Mouse (Mus musculus) forebrain, embryonic 16.5 days (tissue): ENCODE measurements around the gene Aff3. TPM values are rescaled to one million over a fixed set of nuclear protein-coding genes. Genes with fewer than 3 reads are reported as not detected.

ENCODE experiments used
- ATAC-seq: fragments of 200-750 bp; cut with Nextera tagmentation; 2 replicates; pipeline ENCODE4 v1.8.0; 2017; ENCODE audit warnings: mild to moderate bottlenecking, moderate library complexity
- H3K27ac ChIP-seq: fragments of 300-500 bp; sonication (generic); 2 replicates; pipeline ENCODE4 v1.5.1; 2014; ENCODE audit warnings: low read length, control low read depth
- H3K27me3 ChIP-seq: fragments of 300-500 bp; sonication (generic); replicated peaks from 2 replicates; pipeline ENCODE4 v1.6.1; 2014; ENCODE audit warnings: low read length; ENCODE audit not compliant: control insufficient read depth, insufficient read depth
- H3K36me3 ChIP-seq: fragments of 300-500 bp; sonication (generic); 2 replicates; pipeline ENCODE4 v1.6.1; 2014; ENCODE audit not compliant: control insufficient read depth, insufficient read depth
- H3K4me1 ChIP-seq: fragments of 300-500 bp; sonication (generic); replicated peaks from 2 replicates; pipeline ENCODE4 v1.6.1; 2014; ENCODE audit warnings: low read length; ENCODE audit not compliant: control insufficient read depth, insufficient read depth
- H3K4me2 ChIP-seq: fragments of 300-500 bp; sonication (generic); 2 replicates; pipeline ENCODE4 v1.6.1; 2014; ENCODE audit warnings: mild to moderate bottlenecking, low read length, control low read depth
- H3K4me3 ChIP-seq: fragments of 300-500 bp; sonication (generic); replicated peaks from 2 replicates; pipeline ENCODE4 v1.5.1; 2014; ENCODE audit warnings: mild to moderate bottlenecking, low read length, control low read depth
- H3K9ac ChIP-seq: fragments of 300-500 bp; sonication (generic); replicated peaks from 2 replicates; pipeline ENCODE4 v1.6.1; 2014; ENCODE audit warnings: low read depth, low read length, control low read depth
- H3K9me3 ChIP-seq: fragments of 300-500 bp; sonication (generic); 2 replicates; pipeline ENCODE4 v1.6.1; 2016; ENCODE audit warnings: low read length; ENCODE audit not compliant: control insufficient read depth
- WGBS: fragments of 180-500 bp; shearing (Covaris S2); extraction: QIAGEN DNeasy Blood & Tissue Kit; methylation state at CpG from one replicate; pipeline ENCODE4 v1.1.7; 2014; 5-methylcytosine and 5-hydroxymethylcytosine counted together
- polyA plus RNA-seq: library from polyadenylated mRNA; unstranded; fragments of >200 nt; fragmentation: Nextera tagmentation; extraction: Ambion mirVana; gene quantifications from 2 replicates; pipeline ENCODE4 v1.2.1, GENCODE M21; 2015

Gene Aff3
- polyA plus RNA-seq, 1 experiment from 2014 or later = 16.9 TPM

DNA sequence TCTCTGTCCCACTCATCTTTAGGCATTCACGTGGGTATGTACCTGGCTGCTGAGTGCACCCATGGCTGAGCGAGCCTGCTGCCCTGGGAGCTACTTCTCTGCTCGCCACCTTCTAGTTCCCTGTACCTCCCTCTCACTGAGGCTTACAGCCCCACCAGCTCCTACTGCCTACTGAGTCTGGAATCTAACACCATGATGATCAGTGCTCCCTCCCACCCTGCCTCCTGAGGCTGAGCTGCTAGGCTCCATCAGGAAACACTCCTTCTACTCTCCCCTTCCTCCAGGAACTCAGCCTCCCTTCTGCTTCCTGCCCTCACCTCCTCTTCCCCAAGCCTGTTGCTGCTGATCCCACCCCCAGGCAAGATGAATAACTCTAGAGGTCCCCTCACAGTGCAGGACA is 215.9 kb downstream of the Aff3 start:
- WGBS = 82% methylated on average over 3 of the region's 3 CpGs
- H3K27me3 ChIP-seq = no peaks in the 10 kb centered on the region
- ATAC-seq = no peak
- no peak overlapping the region for H3K4me2 ChIP-seq
- no peaks in the 10 kb centered on the region for H3K36me3 ChIP-seq
- no peak overlapping the region for H3K9ac ChIP-seq
- peaks cover 27% of the 10 kb centered on the region for H3K4me1 ChIP-seq
- H3K27ac ChIP-seq = no peak overlapping the region
- H3K9me3 ChIP-seq = no peaks in the 10 kb centered on the region
- H3K4me3 ChIP-seq = no peak overlapping the region

- no peak overlapping the region for H3K9ac ChIP-seq
- no peak overlapping the region for H3K27ac ChIP-seq
- no peak for ATAC-seq
- H3K9me3 ChIP-seq = no peaks in the 10 kb centered on the region
- WGBS = 90% methylated on average over 2 of the region's 2 CpGs
- H3K4me3 ChIP-seq = no peak overlapping the region
- H3K4me1 ChIP-seq = peaks cover 27% of the 10 kb centered on the region
- no peak overlapping the region for H3K4me2 ChIP-seq
- H3K36me3 ChIP-seq = no peaks in the 10 kb centered on the region
- no peaks in the 10 kb centered on the region for H3K27me3 ChIP-seq
Measured at GRCm38 (mm10) chr1:38447581-38447980, 217.2 kb downstream of the Aff3 start.

- H3K4me1 ChIP-seq = peaks cover 31% of the 10 kb centered on the region
- no peak for ATAC-seq
- H3K27me3 ChIP-seq = no peaks in the 10 kb centered on the region
- 65% methylated on average over 12 of the region's 12 CpGs for WGBS
- H3K27ac ChIP-seq = peak overlapping the region; percentile 52
- H3K36me3 ChIP-seq = no peaks in the 10 kb centered on the region
- H3K9me3 ChIP-seq = no peaks in the 10 kb centered on the region
- H3K9ac ChIP-seq = no peak overlapping the region
- H3K4me2 ChIP-seq = no peak overlapping the region
- no peak overlapping the region for H3K4me3 ChIP-seq
Measured at GRCm38 (mm10) chr1:38446152-38446820, 218.5 kb downstream of the Aff3 start.

DNA sequence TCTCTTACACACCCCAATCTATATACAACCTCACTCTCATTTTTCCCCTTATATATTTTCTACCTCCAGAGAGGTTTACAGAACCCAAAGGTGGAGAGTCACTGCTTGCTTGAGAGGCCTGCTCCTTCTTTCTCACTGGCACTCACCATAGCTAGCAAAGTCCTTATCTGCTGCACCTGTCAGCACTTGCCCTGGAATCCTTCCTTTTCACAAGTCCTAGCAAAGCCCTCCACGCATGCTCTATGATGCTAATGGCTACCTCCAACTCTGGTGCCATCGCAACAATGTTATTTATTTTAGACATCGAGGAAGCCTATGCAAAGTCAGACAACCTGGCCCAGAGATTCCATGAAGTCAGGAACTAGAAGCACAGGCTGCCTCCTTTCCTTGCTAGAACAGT is 221.9 kb downstream of the Aff3 start:
- no peak overlapping the region for H3K4me3 ChIP-seq
- ATAC-seq = no peak
- H3K27me3 ChIP-seq = no peaks in the 10 kb centered on the region
- peaks cover 39% of the 10 kb centered on the region for H3K4me1 ChIP-seq
- H3K36me3 ChIP-seq = no peaks in the 10 kb centered on the region
- H3K4me2 ChIP-seq = no peak overlapping the region
- no peak overlapping the region for H3K27ac ChIP-seq
- WGBS = 91% methylated on average over 3 of the region's 3 CpGs
- no peaks in the 10 kb centered on the region for H3K9me3 ChIP-seq
- H3K9ac ChIP-seq = no peak overlapping the region

DNA sequence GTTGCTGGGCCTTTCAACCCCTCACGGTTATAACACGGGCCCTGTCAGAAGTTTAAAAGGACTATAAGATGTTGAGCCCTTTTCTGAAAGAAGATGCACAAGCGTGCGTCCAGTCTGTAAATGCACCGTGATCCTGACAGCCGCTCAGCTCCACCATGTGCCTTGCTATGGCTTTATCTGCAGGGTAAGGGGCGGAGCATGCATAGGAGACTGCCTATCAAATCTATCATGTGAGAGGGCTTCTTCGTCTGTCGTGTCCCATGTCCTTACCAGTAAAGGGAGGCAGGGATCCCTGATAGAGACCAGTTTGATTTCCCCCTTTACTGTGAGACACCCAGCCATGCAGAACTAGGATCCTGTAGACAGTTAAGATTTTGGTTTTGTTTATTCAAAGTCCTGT is 222.3 kb downstream of the Aff3 start:
- Histone ChIP-seq H3K9ac (no peak overlapping the region), H3K36me3 (no peaks in the 10 kb centered on the region), H3K4me2 (no peak overlapping the region), H3K4me3 (no peak overlapping the region), H3K27me3 (no peaks in the 10 kb centered on the region), H3K27ac (no peak overlapping the region), H3K4me1 (peaks cover 42% of the 10 kb centered on the region), H3K9me3 (no peaks in the 10 kb centered on the region)
- ATAC-seq = no peak
- 80% methylated on average over 9 of the region's 9 CpGs for WGBS

DNA sequence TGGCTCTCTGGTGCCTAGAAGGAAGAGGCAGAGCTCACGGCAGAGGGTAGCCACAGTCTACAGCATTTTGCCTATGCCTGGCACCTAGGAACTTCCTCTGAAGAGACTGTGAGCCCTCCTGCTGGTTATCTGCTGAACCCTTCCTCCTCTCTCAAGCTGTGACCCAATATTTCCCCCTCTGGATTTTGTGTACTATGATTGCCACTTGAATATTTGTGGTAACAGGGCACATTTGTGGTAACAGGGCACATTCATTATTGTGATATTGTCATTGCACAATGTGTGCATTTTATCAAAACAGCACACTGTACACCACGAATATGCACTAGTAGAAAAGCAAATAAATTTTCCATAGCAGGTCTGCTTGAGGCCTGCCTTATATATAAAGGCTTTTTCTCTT is 223.0 kb downstream of the Aff3 start:
- H3K27ac ChIP-seq = peak overlapping the region; percentile 13; the same call in 1 of the 2 replicates
- ATAC-seq = no peak

GRCm38 (mm10) chr1:38440471-38440815 is 224.3 kb downstream of the Aff3 start:
- Histone ChIP-seq H3K4me3 (no peak overlapping the region), H3K4me2 (no peak overlapping the region; the same call in 1 of the 2 replicates), H3K9me3 (no peaks in the 10 kb centered on the region), H3K9ac (no peak overlapping the region), H3K27me3 (no peaks in the 10 kb centered on the region), H3K27ac (peak overlapping the region; percentile 86), H3K36me3 (no peaks in the 10 kb centered on the region), H3K4me1 (peaks cover 49% of the 10 kb centered on the region)
- ATAC-seq = no peak
- 58% methylated on average over 6 of the region's 6 CpGs for WGBS

More for the DNA sequence above, 223.0 kb downstream of the Aff3 start:
- WGBS = 48% methylated on average over 2 of the region's 2 CpGs
- Histone ChIP-seq H3K27me3 (no peaks in the 10 kb centered on the region), H3K4me1 (peaks cover 43% of the 10 kb centered on the region), H3K4me3 (no peak overlapping the region), H3K9ac (no peak overlapping the region), H3K36me3 (no peaks in the 10 kb centered on the region), H3K9me3 (no peaks in the 10 kb centered on the region), H3K4me2 (no peak overlapping the region)

DNA sequence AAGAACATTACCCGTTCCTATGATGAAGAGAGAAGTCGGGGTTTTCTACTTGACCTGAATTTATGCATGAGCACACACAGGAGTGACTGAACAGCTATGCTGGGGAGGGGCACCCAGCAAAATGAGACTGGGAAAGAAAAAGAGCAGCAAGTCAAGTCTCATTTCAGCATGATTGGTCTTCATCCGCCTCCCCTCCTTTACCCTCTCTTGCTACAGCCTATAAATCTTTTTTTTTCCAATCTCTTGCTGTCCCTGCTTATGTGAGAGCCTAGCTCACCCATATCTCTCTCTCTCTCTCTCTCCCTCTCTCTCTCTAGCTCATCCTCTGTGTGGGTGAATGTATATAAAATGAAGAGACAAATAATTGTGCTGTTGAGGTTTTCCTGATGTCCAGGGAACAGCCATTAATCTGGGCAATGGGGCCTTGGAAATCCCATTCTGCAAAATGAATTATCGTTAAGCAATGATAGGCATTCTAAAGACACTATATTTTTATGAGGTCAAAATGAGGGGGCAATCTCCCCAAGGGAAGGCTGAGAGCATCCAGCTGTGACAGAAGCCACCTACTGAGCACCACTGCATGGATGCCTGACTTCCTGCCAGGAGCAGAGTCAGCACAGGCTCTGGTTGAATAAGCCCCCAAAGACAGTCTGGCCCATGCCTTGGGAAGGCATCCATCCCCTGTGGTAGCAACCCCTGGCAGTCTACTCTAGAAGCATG is 224.8 kb downstream of the Aff3 start:
- Histone ChIP-seq H3K4me3 (no peak overlapping the region), H3K4me1 (peaks cover 49% of the 10 kb centered on the region), H3K9ac (peak overlapping the region; percentile 37; the same call in 1 of the 2 replicates), H3K27me3 (no peaks in the 10 kb centered on the region), H3K4me2 (peak overlapping the region; percentile 44), H3K9me3 (no peaks in the 10 kb centered on the region), H3K36me3 (no peaks in the 10 kb centered on the region), H3K27ac (peak overlapping the region; percentile 86)
- no peak for ATAC-seq
- 21% methylated on average over 4 of the region's 4 CpGs for WGBS

- ATAC-seq = peak; percentile 94
- 11% methylated on average over 4 of the region's 4 CpGs for WGBS
- peaks cover 49% of the 10 kb centered on the region for H3K4me1 ChIP-seq
Measured at GRCm38 (mm10) chr1:38438447-38438846, 226.3 kb downstream of the Aff3 start.

More at GRCm38 (mm10) chr1:38438447-38438846, 226.3 kb downstream of the Aff3 start:
- H3K36me3 ChIP-seq = no peaks in the 10 kb centered on the region
- no peak overlapping the region for H3K9ac ChIP-seq
- no peak overlapping the region for H3K4me3 ChIP-seq
- peak overlapping the region; percentile 31 for H3K4me2 ChIP-seq
- H3K9me3 ChIP-seq = no peaks in the 10 kb centered on the region
- no peaks in the 10 kb centered on the region for H3K27me3 ChIP-seq
- H3K27ac ChIP-seq = peak overlapping the region; percentile 85
